Mouse (Mus musculus) kidney, embryonic 14.5 days (tissue): ENCODE results near the gene Skida1. TPM values are rescaled to one million over a fixed set of nuclear protein-coding genes. Genes with fewer than 3 reads are reported as not detected.

Source experiments
- ATAC-seq: fragments of 200-750 bp; cut with Nextera tagmentation; 2 replicates; pipeline ENCODE4 v1.8.0; 2017; ENCODE audit warnings: moderate number of reproducible peaks, mild to moderate bottlenecking, moderate TSS enrichment, moderate library complexity; ENCODE audit not compliant: low FRiP score, low TSS enrichment
- H3K27ac ChIP-seq: fragments of 300-500 bp; sonication (generic); 2 replicates; pipeline ENCODE4 v1.5.1; 2014; ENCODE audit warnings: low read depth, mild to moderate bottlenecking, low read length, moderate library complexity, mixed read lengths
- H3K27me3 ChIP-seq: fragments of 300-500 bp; sonication (generic); 2 replicates; pipeline ENCODE4 v1.6.1; 2014; ENCODE audit warnings: mild to moderate bottlenecking, low read length; ENCODE audit not compliant: control insufficient read depth, insufficient read depth
- H3K36me3 ChIP-seq: fragments of 300-500 bp; sonication (generic); 2 replicates; pipeline ENCODE4 v1.6.1; 2014; ENCODE audit warnings: low read length, mixed read lengths; ENCODE audit not compliant: control insufficient read depth, insufficient read depth
- H3K4me1 ChIP-seq: fragments of 300-500 bp; sonication (generic); 2 replicates; pipeline ENCODE4 v1.6.1; 2014; ENCODE audit warnings: low read length, mixed read lengths; ENCODE audit not compliant: control insufficient read depth, insufficient read depth
- H3K4me2 ChIP-seq: fragments of 300-500 bp; sonication (generic); replicated peaks from 2 replicates; pipeline ENCODE4 v1.6.1; 2014; ENCODE audit warnings: low read depth, mild to moderate bottlenecking, low read length
- H3K4me3 ChIP-seq: fragments of 300-500 bp; sonication (generic); 2 replicates; pipeline ENCODE4 v1.5.1; 2014; ENCODE audit warnings: mild to moderate bottlenecking, low read length
- H3K9ac ChIP-seq: fragments of 300-500 bp; sonication (generic); 2 replicates; pipeline ENCODE4 v1.6.1; 2014; ENCODE audit warnings: low read depth, mild to moderate bottlenecking, low read length, moderate library complexity
- H3K9me3 ChIP-seq: fragments of 300-500 bp; sonication (generic); 2 replicates; pipeline ENCODE4 v1.6.1; 2016; ENCODE audit warnings: low read length; ENCODE audit not compliant: control insufficient read depth
- WGBS: fragments of 180-500 bp; shearing (Covaris S2); extraction: QIAGEN DNeasy Blood & Tissue Kit; methylation state at CpG from one replicate; pipeline ENCODE4 v1.1.7; 2014; 5-methylcytosine and 5-hydroxymethylcytosine counted together
- polyA plus RNA-seq: library from polyadenylated mRNA; unstranded; fragments of >200 nt; fragmentation: Nextera tagmentation; extraction: Ambion mirVana; gene quantifications from 2 replicates; pipeline ENCODE4 v1.2.1, GENCODE M21; 2014

Skida1 gene
- polyA plus RNA-seq, 1 experiment from 2014 or later: 11.4 TPM

DNA sequence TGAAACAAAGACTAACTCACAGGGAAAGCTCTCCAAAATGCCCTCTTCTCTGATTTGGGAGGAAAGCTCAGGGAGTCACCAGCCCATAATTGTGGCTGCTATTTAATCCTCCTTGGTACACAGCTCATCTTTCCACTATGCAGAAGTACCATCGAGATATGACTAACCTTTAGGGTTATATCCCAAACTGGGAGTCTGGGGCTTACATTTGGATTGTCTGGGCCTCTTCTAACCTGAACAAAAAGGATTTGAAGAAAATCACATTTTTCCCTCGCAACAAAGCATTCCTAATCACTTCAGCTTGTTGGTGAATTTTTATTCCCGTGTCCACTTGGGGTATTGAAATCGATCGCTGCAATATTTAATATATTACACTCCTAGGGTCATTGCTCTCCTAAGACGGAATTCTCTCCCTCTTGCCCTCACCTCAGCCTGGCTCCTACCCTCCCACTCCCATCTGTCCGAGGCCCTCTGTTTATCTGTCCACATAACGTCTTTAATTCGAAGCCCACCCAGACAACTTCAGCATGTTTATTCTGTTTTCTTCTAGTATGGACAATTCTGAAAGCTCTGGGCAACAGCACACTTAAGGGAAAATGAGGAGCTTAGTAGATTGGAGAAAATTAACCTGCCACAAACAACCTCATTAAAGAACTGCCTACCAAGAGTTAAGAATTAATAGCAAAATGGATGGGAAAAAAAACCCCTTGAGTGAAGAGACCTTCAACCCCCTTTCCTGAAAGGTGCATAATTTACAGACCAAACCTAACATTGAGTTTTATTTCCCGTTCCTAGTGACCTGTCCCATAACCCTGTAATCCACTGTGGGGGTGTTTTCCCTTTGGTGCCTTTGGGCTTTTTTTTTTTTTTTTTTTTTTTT is 14.2 kb downstream of the Skida1 start:
- Histone ChIP-seq H3K4me3 (no peak overlapping the region), H3K27me3 (no peaks in the 10 kb centered on the region), H3K27ac (no peak overlapping the region; the same call in 1 of the 2 replicates), H3K36me3 (no peaks in the 10 kb centered on the region), H3K4me2 (no peak overlapping the region), H3K4me1 (peaks cover 47% of the 10 kb centered on the region), H3K9ac (no peak overlapping the region), H3K9me3 (no peaks in the 10 kb centered on the region)
- ATAC-seq: no peak
- WGBS: 32% methylated on average over 10 of the region's 10 CpGs

DNA sequence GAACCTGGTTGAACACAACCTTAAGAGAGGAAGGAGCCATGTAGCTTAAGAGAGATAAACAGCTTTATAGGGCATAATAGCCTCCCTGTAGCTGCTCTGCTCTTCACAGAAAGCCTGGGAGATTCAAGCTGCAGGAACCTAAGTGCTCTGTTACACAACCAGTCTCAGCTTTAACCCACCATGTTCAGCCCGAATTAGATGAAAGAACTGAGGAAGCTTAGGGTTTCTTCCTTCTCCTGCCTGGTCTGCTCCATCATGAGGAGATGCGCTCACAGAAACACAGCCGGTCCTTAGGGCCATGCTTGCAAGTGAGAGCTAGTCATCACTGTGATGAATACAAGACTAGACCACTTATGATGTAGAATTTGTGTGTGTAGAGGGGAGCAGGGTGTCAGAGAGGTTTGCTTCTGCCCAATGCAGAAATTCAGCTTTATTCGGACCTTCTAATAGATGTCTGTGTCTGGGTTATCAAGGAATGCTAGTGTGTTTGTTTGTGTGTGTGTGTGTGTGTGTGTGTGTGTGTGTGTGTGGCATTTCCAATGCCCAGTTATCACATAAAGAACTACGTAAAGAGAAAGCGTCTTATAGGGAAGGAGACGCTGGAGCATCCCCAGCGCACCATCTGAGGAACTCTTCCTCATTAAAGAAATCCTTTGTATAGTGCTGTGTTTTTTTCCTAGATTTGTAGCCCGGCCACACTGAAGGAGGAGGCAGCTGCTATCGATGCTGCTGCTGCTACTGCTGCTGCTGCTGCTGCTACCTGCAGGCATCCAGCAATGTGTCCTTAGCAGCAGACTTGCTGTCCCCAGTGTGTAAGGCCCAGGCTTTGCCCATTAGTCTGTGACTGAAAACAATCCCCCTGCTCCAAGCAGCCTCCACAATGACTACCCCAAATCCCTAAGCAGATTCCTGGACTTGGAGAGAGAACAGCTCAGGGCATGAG is 15.4 kb downstream of the Skida1 start:
- Histone ChIP-seq H3K9ac (0 out of 2 replicates have a peak overlapping the region, but pooled peaks have one; percentile 35), H3K4me3 (no peak overlapping the region), H3K27me3 (no peaks in the 10 kb centered on the region), H3K4me2 (no peak overlapping the region), H3K4me1 (peaks cover 36% of the 10 kb centered on the region), H3K9me3 (no peaks in the 10 kb centered on the region), H3K36me3 (no peaks in the 10 kb centered on the region), H3K27ac (0 out of 2 replicates have a peak overlapping the region, but pooled peaks have one; percentile 12)
- ATAC-seq: no peak
- WGBS: 58% methylated on average over 10 of the region's 10 CpGs

DNA sequence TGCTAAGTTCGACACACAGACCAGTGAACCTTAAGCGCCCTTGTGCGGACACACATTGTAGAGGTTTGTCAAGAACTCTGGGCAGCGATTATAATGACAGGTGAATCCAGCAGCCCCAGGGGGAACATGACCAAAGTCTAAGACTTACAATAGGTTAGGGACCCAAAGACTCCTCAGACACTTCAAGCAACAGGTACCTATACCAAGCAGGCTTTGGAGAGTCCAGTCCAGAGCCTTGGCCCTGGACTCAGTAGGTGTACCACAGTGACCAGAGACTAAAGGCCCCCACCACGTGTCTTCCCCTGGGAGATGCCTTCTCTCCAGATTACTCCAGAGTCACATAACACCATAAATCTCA is 16.3 kb downstream of the Skida1 start:
- 36% methylated on average over 5 of the region's 5 CpGs for WGBS
- H3K4me2 ChIP-seq: peak overlapping the region; percentile 88; the same call in 1 of the 2 replicates
- no peaks in the 10 kb centered on the region for H3K27me3 ChIP-seq
- H3K9me3 ChIP-seq: no peaks in the 10 kb centered on the region
- peaks cover 31% of the 10 kb centered on the region for H3K4me1 ChIP-seq
- H3K9ac ChIP-seq: peak overlapping the region; percentile 83; the same call in 1 of the 2 replicates
- no peaks in the 10 kb centered on the region for H3K36me3 ChIP-seq
- peak overlapping the region; percentile 72; the same call in 1 of the 2 replicates for H3K27ac ChIP-seq
- no peak overlapping the region for H3K4me3 ChIP-seq
- ATAC-seq: no peak

DNA sequence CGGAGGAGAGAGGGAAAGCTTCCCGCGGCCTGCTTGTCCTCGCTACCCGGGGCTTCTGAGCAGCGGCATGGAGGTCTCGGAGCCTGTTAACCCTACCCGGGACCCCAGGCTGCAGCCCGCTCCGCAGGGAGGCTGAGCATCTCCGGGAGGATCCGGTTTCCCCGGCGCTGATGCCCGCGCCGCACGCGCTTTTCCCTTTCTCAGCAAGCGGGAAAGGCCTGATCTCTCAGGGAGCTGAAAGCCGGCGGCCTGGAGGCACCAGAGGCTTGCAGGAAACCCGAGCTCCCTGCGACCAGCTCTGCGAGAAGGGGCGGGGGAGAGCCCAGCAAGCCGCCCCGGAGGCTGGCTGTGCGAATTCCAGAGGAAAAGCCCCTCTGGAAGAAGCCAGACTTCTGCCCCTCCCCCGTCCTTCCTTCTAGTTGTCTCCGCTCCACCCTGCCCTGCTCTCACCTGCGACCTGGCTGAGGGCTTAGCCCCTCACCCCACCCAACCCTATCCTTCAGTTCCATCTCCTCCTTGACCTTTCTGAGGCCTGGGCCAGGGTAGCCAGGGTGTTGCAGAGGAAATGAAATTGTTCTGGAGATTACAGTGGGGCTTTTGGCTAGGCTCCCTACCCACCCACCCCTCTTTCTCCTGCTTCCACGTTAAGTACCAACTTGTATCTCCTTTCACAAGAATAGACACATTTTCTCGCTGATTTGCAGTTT is 16.9 kb downstream of the Skida1 start:
- Histone ChIP-seq H3K9ac (peak overlapping the region; percentile 83), H3K4me3 (peak overlapping the region; percentile 37), H3K27ac (peak overlapping the region; percentile 72), H3K36me3 (no peaks in the 10 kb centered on the region), H3K4me1 (peaks cover 31% of the 10 kb centered on the region), H3K9me3 (no peaks in the 10 kb centered on the region), H3K27me3 (no peaks in the 10 kb centered on the region), H3K4me2 (peak overlapping the region; percentile 88)
- peak; percentile 36 for ATAC-seq
- WGBS: 3% methylated on average over 33 of the region's 34 CpGs

DNA sequence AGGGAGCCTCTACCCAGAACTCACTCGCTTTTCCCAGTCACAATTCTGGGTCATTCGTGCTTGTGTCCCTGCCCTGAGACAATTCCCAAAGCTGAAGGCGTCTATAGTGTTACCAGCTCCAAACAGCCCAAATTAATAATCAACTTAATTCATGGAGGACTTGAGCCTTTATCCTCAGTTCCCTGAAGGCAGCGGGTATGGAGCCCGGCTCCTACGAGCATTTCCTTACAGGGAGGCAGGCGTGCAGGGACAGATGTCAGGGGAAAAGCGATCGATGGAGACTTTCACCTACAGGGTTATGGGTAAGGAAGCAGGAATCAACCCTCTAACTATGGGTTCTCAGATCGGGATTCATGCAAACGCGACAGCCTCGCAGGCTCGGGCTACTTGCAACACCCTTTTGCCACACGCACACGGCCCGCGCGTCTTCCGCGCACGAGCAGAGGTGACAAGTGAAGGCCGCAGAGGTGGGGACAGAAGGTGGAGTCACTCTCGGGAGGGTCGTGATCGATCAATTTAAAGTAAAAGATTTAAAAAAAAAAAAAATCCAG is 17.5 kb downstream of the Skida1 start:
- H3K4me1 ChIP-seq: peaks cover 36% of the 10 kb centered on the region
- H3K4me3 ChIP-seq: peak overlapping the region; percentile 37
- peak overlapping the region; percentile 83 for H3K9ac ChIP-seq
- H3K27ac ChIP-seq: peak overlapping the region; percentile 72
- no peaks in the 10 kb centered on the region for H3K9me3 ChIP-seq
- H3K27me3 ChIP-seq: no peaks in the 10 kb centered on the region
- 3% methylated on average over 26 of the region's 26 CpGs for WGBS
- no peaks in the 10 kb centered on the region for H3K36me3 ChIP-seq
- no peak for ATAC-seq
- H3K4me2 ChIP-seq: peak overlapping the region; percentile 88

DNA sequence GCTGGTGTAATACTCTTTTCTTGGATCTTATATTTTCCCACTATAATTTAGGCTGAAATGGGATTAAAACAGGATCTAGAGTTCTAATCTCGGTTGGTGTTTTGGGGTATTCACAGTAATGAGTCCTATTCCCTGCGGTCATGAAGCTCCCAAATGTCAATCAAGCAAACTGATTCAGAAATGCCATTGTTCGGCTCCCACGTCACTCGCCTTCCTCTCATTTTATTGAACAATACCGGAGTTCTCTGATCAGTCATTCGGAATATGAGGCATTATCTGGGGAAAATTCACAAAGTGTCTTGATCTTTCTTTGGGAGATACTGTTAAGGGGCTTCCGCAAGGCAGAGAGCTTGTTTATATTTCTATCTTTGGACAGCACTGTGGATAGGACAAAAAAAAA is 18.3 kb downstream of the Skida1 start:
- Histone ChIP-seq H3K4me2 (peak overlapping the region; percentile 88), H3K27me3 (no peaks in the 10 kb centered on the region), H3K4me3 (no peak overlapping the region), H3K36me3 (no peaks in the 10 kb centered on the region), H3K9me3 (no peaks in the 10 kb centered on the region), H3K9ac (0 out of 2 replicates have a peak overlapping the region, but pooled peaks have one; percentile 5), H3K4me1 (peaks cover 40% of the 10 kb centered on the region), H3K27ac (no peak overlapping the region)
- ATAC-seq: no peak
- 51% methylated on average over 8 of the region's 8 CpGs for WGBS

DNA sequence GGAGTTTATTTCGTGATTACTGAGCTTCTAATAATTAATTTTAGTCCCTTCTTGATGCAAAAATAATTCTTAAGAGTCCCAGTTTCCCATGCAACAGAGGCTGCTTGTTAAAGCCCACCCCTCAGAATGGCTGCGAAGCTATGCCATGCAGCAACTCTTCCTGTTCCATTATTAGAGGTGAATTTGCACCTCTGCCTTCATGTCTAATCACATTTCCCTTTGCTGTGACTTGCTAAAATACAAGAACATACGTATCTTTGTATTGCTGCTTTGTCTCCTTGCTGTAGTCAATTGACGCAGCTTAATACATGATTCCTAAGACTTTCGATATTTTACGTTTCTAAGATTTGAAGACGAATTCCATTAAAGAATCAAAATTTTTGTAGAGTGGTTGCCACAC is 19.2 kb downstream of the Skida1 start:
- Histone ChIP-seq H3K4me1 (peaks cover 40% of the 10 kb centered on the region), H3K36me3 (no peaks in the 10 kb centered on the region), H3K9me3 (no peaks in the 10 kb centered on the region), H3K27ac (no peak overlapping the region), H3K27me3 (no peaks in the 10 kb centered on the region), H3K4me3 (no peak overlapping the region), H3K9ac (no peak overlapping the region), H3K4me2 (no peak overlapping the region)
- ATAC-seq: no peak
- 83% methylated on average over 7 of the region's 7 CpGs for WGBS
